Mouse (Mus musculus): ENCODE measurements around the gene Fam71a. TPM values are rescaled to one million over a fixed set of nuclear protein-coding genes. Genes with fewer than 3 reads are reported as not detected.

The Fam71a gene
- polyA plus RNA-seq (2016; fragmentation: Nextera tagmentation; extraction: Ambion mirVana), result not detected in 2 replicates

- Histone ChIP-seq H3K36me3 (no peaks in the 10 kb centered on the region), H3K27me3 (ENCODE audit: insufficient read depth, poor library complexity, severe bottlenecking) (no peaks in the 10 kb centered on the region), H3K4me1 (replicated peaks) (peaks cover 3% of the 10 kb centered on the region; the same call in 1 of the 2 replicates), H3K9me3 (0 out of 2 replicates have a peak, but pooled peaks cover 1% of the 10 kb centered on the region), H3K27ac (no peak within 1 kb of the TSS), H3K4me3 (no peak within 1 kb of the TSS)
- no peak for DNase-seq (ENCODE audit: low spot score)
- WGBS, result 83% methylated on average over 3 of the region's 3 CpGs
Observed at GRCm38 (mm10) chr1:191164717-191165116, at the start of gene Fam71a. Fam71a (minus strand) TSS chr1:191164817.

GRCm38 (mm10) chr1:191211096-191211495 lies 46.5 kb upstream of the Fam71a start:
- 73% methylated on average over 2 of the region's 2 CpGs for WGBS
- Histone ChIP-seq H3K4me3 (no peak overlapping the region), H3K27ac (no peak overlapping the region), H3K4me1 (replicated peaks) (peaks cover 2% of the 10 kb centered on the region), H3K36me3 (no peaks in the 10 kb centered on the region), H3K27me3 (ENCODE audit: insufficient read depth, poor library complexity, severe bottlenecking) (no peaks in the 10 kb centered on the region), H3K9me3 (no peaks in the 10 kb centered on the region)
- no peak for DNase-seq (ENCODE audit: low spot score)

- H3K4me3 ChIP-seq, result no peak overlapping the region
- no peaks in the 10 kb centered on the region for H3K4me1 ChIP-seq (replicated peaks)
- no peaks in the 10 kb centered on the region for H3K36me3 ChIP-seq
- WGBS, result 83% methylated on average over 5 of the region's 5 CpGs
- 0 out of 2 replicates have a peak, but pooled peaks cover 2% of the 10 kb centered on the region for H3K9me3 ChIP-seq
- DNase-seq (ENCODE audit: low spot score), result no peak
- H3K27ac ChIP-seq, result no peak overlapping the region
- H3K27me3 ChIP-seq (ENCODE audit: insufficient read depth, poor library complexity, severe bottlenecking), result no peaks in the 10 kb centered on the region
Observed at GRCm38 (mm10) chr1:191205791-191206190, 41.2 kb upstream of the Fam71a start.

GRCm38 (mm10) chr1:191204876-191205275 lies 40.3 kb upstream of the Fam71a start:
- H3K9me3 ChIP-seq, result 0 out of 2 replicates have a peak, but pooled peaks cover 2% of the 10 kb centered on the region
- H3K36me3 ChIP-seq, result no peaks in the 10 kb centered on the region
- H3K4me1 ChIP-seq (replicated peaks), result no peaks in the 10 kb centered on the region
- H3K4me3 ChIP-seq, result no peak overlapping the region
- no peak overlapping the region for H3K27ac ChIP-seq
- DNase-seq (ENCODE audit: low spot score), result no peak
- no peaks in the 10 kb centered on the region for H3K27me3 ChIP-seq (ENCODE audit: insufficient read depth, poor library complexity, severe bottlenecking)
- WGBS, result 77% methylated on average over 5 of the region's 5 CpGs

- WGBS, result 73% methylated on average over 2 of the region's 2 CpGs
- DNase-seq (ENCODE audit: low spot score), result no peak
- H3K4me1 ChIP-seq (replicated peaks), result no peaks in the 10 kb centered on the region
Observed at GRCm38 (mm10) chr1:191203496-191203895, 38.9 kb upstream of the Fam71a start.

GRCm38 (mm10) chr1:191202208-191202952 lies 37.8 kb upstream of the Fam71a start:
- H3K27me3 ChIP-seq (ENCODE audit: insufficient read depth, poor library complexity, severe bottlenecking), result no peaks in the 10 kb centered on the region
- no peaks in the 10 kb centered on the region for H3K4me1 ChIP-seq (replicated peaks)
- no peaks in the 10 kb centered on the region for H3K36me3 ChIP-seq
- no peak for DNase-seq (ENCODE audit: low spot score)
- H3K4me3 ChIP-seq, result no peak overlapping the region
- H3K27ac ChIP-seq, result no peak overlapping the region
- H3K9me3 ChIP-seq, result 0 out of 2 replicates have a peak, but pooled peaks cover 2% of the 10 kb centered on the region
- WGBS, result 81% methylated on average over 11 of the region's 11 CpGs

More at GRCm38 (mm10) chr1:191203496-191203895, 38.9 kb upstream of the Fam71a start:
- no peaks in the 10 kb centered on the region for H3K27me3 ChIP-seq (ENCODE audit: insufficient read depth, poor library complexity, severe bottlenecking)
- no peaks in the 10 kb centered on the region for H3K36me3 ChIP-seq
- H3K27ac ChIP-seq, result no peak overlapping the region
- no peak overlapping the region for H3K4me3 ChIP-seq
- 0 out of 2 replicates have a peak, but pooled peaks cover 2% of the 10 kb centered on the region for H3K9me3 ChIP-seq

- Histone ChIP-seq H3K9me3 (0 out of 2 replicates have a peak, but pooled peaks cover 2% of the 10 kb centered on the region), H3K27me3 (ENCODE audit: insufficient read depth, poor library complexity, severe bottlenecking) (no peaks in the 10 kb centered on the region), H3K4me3 (no peak overlapping the region), H3K4me1 (replicated peaks) (no peaks in the 10 kb centered on the region), H3K36me3 (no peaks in the 10 kb centered on the region), H3K27ac (no peak overlapping the region)
- no peak for DNase-seq (ENCODE audit: low spot score)
- WGBS, result 92% methylated on average over 9 of the region's 9 CpGs
Observed at GRCm38 (mm10) chr1:191200816-191201602, 36.4 kb upstream of the Fam71a start.

- H3K36me3 ChIP-seq, result no peaks in the 10 kb centered on the region
- H3K4me1 ChIP-seq (replicated peaks), result no peaks in the 10 kb centered on the region
- 0 out of 2 replicates have a peak, but pooled peaks cover 2% of the 10 kb centered on the region for H3K9me3 ChIP-seq
- no peak overlapping the region for H3K4me3 ChIP-seq
- 0 out of 2 replicates have a peak, but pooled peaks cover under 1% of the 10 kb centered on the region for H3K27me3 ChIP-seq (ENCODE audit: insufficient read depth, poor library complexity, severe bottlenecking)
- H3K27ac ChIP-seq, result no peak overlapping the region
- no peak for DNase-seq (ENCODE audit: low spot score)
- 80% methylated on average over 7 of the region's 7 CpGs for WGBS
Observed at GRCm38 (mm10) chr1:191197916-191198315, 33.3 kb upstream of the Fam71a start.

GRCm38 (mm10) chr1:191196016-191196415 lies 31.4 kb upstream of the Fam71a start:
- Histone ChIP-seq H3K27me3 (ENCODE audit: insufficient read depth, poor library complexity, severe bottlenecking) (peaks cover 8% of the 10 kb centered on the region), H3K4me1 (replicated peaks) (no peaks in the 10 kb centered on the region), H3K27ac (no peak overlapping the region), H3K36me3 (no peaks in the 10 kb centered on the region), H3K9me3 (no peaks in the 10 kb centered on the region), H3K4me3 (no peak overlapping the region)
- 91% methylated on average over 6 of the region's 6 CpGs for WGBS
- no peak for DNase-seq (ENCODE audit: low spot score)

GRCm38 (mm10) chr1:191193657-191194424 lies 29.2 kb upstream of the Fam71a start:
- Histone ChIP-seq H3K9me3 (no peaks in the 10 kb centered on the region), H3K4me3 (no peak overlapping the region), H3K36me3 (no peaks in the 10 kb centered on the region), H3K4me1 (replicated peaks) (no peaks in the 10 kb centered on the region), H3K27ac (no peak overlapping the region), H3K27me3 (ENCODE audit: insufficient read depth, poor library complexity, severe bottlenecking) (peaks cover 27% of the 10 kb centered on the region)
- WGBS, result 55% methylated on average over 14 of the region's 14 CpGs
- DNase-seq (ENCODE audit: low spot score), result no peak

- no peak for DNase-seq (ENCODE audit: low spot score)
- H3K4me3 ChIP-seq, result no peak overlapping the region
- H3K27ac ChIP-seq, result no peak overlapping the region
- peaks cover 38% of the 10 kb centered on the region for H3K27me3 ChIP-seq (ENCODE audit: insufficient read depth, poor library complexity, severe bottlenecking)
- no peaks in the 10 kb centered on the region for H3K4me1 ChIP-seq (replicated peaks)
- H3K9me3 ChIP-seq, result no peaks in the 10 kb centered on the region
- 87% methylated on average over 6 of the region's 6 CpGs for whole genome bisulfite sequencing
- no peaks in the 10 kb centered on the region for H3K36me3 ChIP-seq
Observed at GRCm38 (mm10) chr1:191192751-191193150, 28.1 kb upstream of the Fam71a start.

GRCm38 (mm10) chr1:191192213-191192612 lies 27.6 kb upstream of the Fam71a start:
- H3K9me3 ChIP-seq, result no peaks in the 10 kb centered on the region
- no peak for DNase-seq (ENCODE audit: low spot score)
- no peak overlapping the region for H3K4me3 ChIP-seq
- H3K4me1 ChIP-seq (replicated peaks), result no peaks in the 10 kb centered on the region
- 77% methylated on average over 6 of the region's 6 CpGs for WGBS
- no peak overlapping the region for H3K27ac ChIP-seq
- H3K36me3 ChIP-seq, result no peaks in the 10 kb centered on the region
- peaks cover 43% of the 10 kb centered on the region for H3K27me3 ChIP-seq (ENCODE audit: insufficient read depth, poor library complexity, severe bottlenecking)
